Mouse (Mus musculus) G1E (cell line): ENCODE results near the gene Rabep1.

Source experiments
- CTCF ChIP-seq: IDR thresholded peaks from 2 replicates; pipeline ENCODE4 v1.5.1; 2012; ENCODE audit warnings: low read depth, low read length, inconsistent platforms, mixed read lengths
- GATA1 ChIP-seq: IDR thresholded peaks from 2 replicates; pipeline ENCODE4 v1.6.1; 2012; ENCODE audit warnings: borderline replicate concordance, low read length, inconsistent platforms, mixed read lengths
- GATA2 ChIP-seq: IDR thresholded peaks from 2 replicates; pipeline ENCODE4 v1.6.1; 2012; ENCODE audit warnings: low read depth, low read length, inconsistent platforms, borderline replicate concordance
- POLR2AphosphoS5 ChIP-seq: IDR thresholded peaks from 2 replicates; pipeline ENCODE4 v1.6.1; 2012; ENCODE audit warnings: low read depth, low read length, inconsistent platforms; ENCODE audit not compliant: insufficient replicate concordance
- TAL1 ChIP-seq: conservative IDR thresholded peaks from 2 replicates; pipeline ENCODE4 v1.6.1; 2012; ENCODE audit warnings: low read depth, low read length, inconsistent platforms, mixed read lengths

DNA sequence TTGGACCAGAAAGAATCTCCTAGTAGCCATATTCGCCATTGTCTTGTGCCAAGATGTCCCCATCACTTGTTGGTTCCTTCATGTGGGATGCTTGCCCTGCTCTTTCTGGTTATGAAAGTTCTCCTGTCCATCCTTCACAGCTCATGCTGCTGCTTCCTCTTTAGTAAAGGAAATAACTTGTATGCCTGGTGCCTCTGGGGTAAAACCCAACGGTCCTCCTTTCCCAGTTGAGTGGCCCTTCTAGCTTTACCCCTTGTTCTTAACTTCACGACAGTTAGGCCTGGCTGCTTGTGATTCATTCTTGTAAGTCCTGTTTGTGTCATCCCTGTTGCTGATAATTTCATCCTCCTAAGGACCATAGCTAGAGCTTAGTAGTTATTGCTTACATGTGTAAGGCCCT is 66.7 kb downstream of the Rabep1 start:
- no peak for TF ChIP-seq CTCF
- TF ChIP-seq GATA1: no peak
- TF ChIP-seq TAL1: no peak
- TF ChIP-seq POLR2AphosphoS5: no peak
- TF ChIP-seq GATA2: no peak
